Mouse (Mus musculus) embryonic fibroblast, embryonic 13.5 days (primary cell): ENCODE data around the gene Prn.

Experiments
- CTCF ChIP-seq: IDR thresholded peaks from 2 replicates; pipeline ENCODE4 v1.5.1; 2011; ENCODE audit warnings: mild to moderate bottlenecking, control low read depth, low read length, moderate library complexity, borderline replicate concordance; ENCODE audit not compliant: insufficient read depth
- POLR2A ChIP-seq: IDR thresholded peaks from 2 replicates; pipeline ENCODE4 v1.6.1; 2011; ENCODE audit warnings: low read depth, mild to moderate bottlenecking, control low read depth, low read length, moderate library complexity

- no peak for TF ChIP-seq POLR2A
- no peak for TF ChIP-seq CTCF
Measured at GRCm38 (mm10) chr2:131940506-131940905, 30.7 kb downstream of the Prn start.
